Mouse (Mus musculus) brain, adult 10 weeks (tissue): ENCODE measurements around the gene Ccdc149. TPM values are rescaled to one million over a fixed set of nuclear protein-coding genes. Genes with fewer than 3 reads are reported as not detected.

ENCODE experiments used
- polyA plus RNA-seq: library from polyadenylated mRNA; stranded (reverse); fragments of 350-450 nt; fragmentation: Illumina TruSeq; extraction: RNeasy Lipid Tissue Mini Kit (QIAGEN cat#74804); gene quantifications from one replicate; pipeline ENCODE4 v1.2.3, GENCODE M21; 2015; ENCODE audit warnings: low read depth, low replicate concordance

The Ccdc149 gene
- polyA plus RNA-seq = 49.3 TPM

GRCm38 (mm10) chr5:52470991-52471801, at the start of gene Ccdc149:
Ccdc149 (minus strand) TSS chr5:52471521.

DNA sequence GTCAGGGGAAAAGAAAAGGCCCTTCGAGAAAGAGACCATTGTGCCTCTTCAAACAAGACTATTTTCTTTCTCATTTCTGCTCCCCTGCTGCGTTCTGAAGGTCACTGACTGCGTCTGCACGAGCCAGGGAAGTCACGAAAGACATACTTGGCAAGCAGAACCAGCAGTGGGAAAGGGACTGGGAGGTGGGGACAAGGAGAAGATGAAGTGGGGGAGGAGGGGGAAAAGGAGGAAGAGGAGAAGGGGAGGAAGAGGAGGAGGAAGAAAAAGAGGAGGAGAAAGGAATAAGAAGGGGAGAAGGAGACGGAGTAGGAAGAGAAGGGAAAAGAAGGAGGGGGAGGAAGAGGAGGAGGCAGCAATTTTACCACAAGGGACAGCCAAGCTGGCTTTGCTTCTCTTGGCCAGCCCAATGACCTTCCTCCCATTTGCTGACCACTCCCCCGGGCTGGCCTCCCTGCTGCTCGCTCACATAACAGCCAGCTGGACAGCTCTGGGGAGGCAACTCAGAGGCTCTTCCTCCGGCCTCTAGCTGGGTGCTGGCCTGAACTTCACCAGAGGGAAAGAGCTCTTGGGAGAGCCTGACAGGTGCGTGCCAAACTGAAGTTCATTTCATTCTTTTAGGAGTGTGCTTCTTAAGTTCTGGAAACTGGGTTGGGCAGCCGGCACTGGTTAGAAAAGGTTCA, 107.7 kb downstream of the Ccdc149 start, which contains the start of gene Sod3:
TSS of gene Sod3 (plus strand) at position 324 of the 683 bp plus-strand sequence.

Other genes starting within 250 kb of the Ccdc149 start
- gene Sod3, start 107.7 kb downstream of the Ccdc149 start, polyA plus RNA-seq = 6.8 TPM
- gene Lgi2, start 94.9 kb upstream of the Ccdc149 start, polyA plus RNA-seq = 41.2 TPM
- gene Sepsecs, start 198.2 kb upstream of the Ccdc149 start, polyA plus RNA-seq = 9.5 TPM